Mouse (Mus musculus): ENCODE data around the gene Trh. TPM values are rescaled to one million over a fixed set of nuclear protein-coding genes. Genes with fewer than 3 reads are reported as not detected.

Trh gene
- polyA plus RNA-seq, 1 experiment from 2014 or later: 0.40 TPM

GRCm38 (mm10) chr6:92214055-92214772 lies 30.2 kb downstream of the Trh start:
- 2% methylated on average over 25 of the region's 48 CpGs for WGBS
- ATAC-seq (ENCODE audit: low read depth): peak; percentile 63
- peak overlapping the region; percentile 95 for H3K9ac ChIP-seq (ENCODE audit: low read depth, low read length)

GRCm38 (mm10) chr6:92199414-92199813 lies 45.0 kb downstream of the Trh start:
- WGBS: 85% methylated on average over 8 of the region's 8 CpGs
- H3K4me1 ChIP-seq (ENCODE audit: control insufficient read depth, insufficient read depth, low read length): no peaks in the 10 kb centered on the region
- no peak overlapping the region for H3K4me2 ChIP-seq (ENCODE audit: low read depth, low read length)
- no peak overlapping the region for H3K4me3 ChIP-seq (ENCODE audit: low read depth, low read length)
- ATAC-seq (ENCODE audit: low read depth) (no peak), DNase-seq (ENCODE audit: low spot score) (no peak)
- H3K9ac ChIP-seq (ENCODE audit: low read depth, low read length): no peak overlapping the region
- peaks cover 76% of the 10 kb centered on the region for H3K36me3 ChIP-seq (ENCODE audit: control insufficient read depth, insufficient read depth, low read length)
- no peaks in the 10 kb centered on the region for H3K9me3 ChIP-seq (ENCODE audit: control insufficient read depth, low read length)
- H3K27me3 ChIP-seq (replicated peaks; ENCODE audit: control insufficient read depth, insufficient read depth, low read length): no peaks in the 10 kb centered on the region
- no peak overlapping the region for H3K27ac ChIP-seq (replicated peaks; ENCODE audit: low read depth, low read length)

More at GRCm38 (mm10) chr6:92214055-92214772, 30.2 kb downstream of the Trh start:
- Histone ChIP-seq H3K4me2 (ENCODE audit: low read depth, low read length) (peak overlapping the region; percentile 93), H3K27me3 (replicated peaks; ENCODE audit: control insufficient read depth, insufficient read depth, low read length) (no peaks in the 10 kb centered on the region), H3K27ac (replicated peaks; ENCODE audit: low read depth, low read length) (peak overlapping the region; percentile 82), H3K4me3 (ENCODE audit: low read depth, low read length) (peak overlapping the region; percentile 98), H3K4me1 (ENCODE audit: control insufficient read depth, insufficient read depth, low read length) (peaks cover 7% of the 10 kb centered on the region), H3K36me3 (ENCODE audit: control insufficient read depth, insufficient read depth, low read length) (peaks cover 15% of the 10 kb centered on the region), H3K9me3 (ENCODE audit: control insufficient read depth, low read length) (no peaks in the 10 kb centered on the region)
- DNase-seq (ENCODE audit: low spot score): peak; percentile 2

Other genes starting within 250 kb of the Trh start
- 20.2 and 20.6 TPM in 2 replicates for gene Nr2c2, start 153.3 kb downstream of the Trh start, polyA plus RNA-seq (2014; fragmentation: Nextera tagmentation; extraction: Ambion mirVana)
- 61.2 and 70.1 TPM in 2 replicates for gene Mrps25, start 60.6 kb downstream of the Trh start, polyA plus RNA-seq (2014; fragmentation: Nextera tagmentation; extraction: Ambion mirVana)
- 18.1 and 19.5 TPM in 2 replicates for gene Rbsn, start 29.7 kb downstream of the Trh start, polyA plus RNA-seq (2014; fragmentation: Nextera tagmentation; extraction: Ambion mirVana)